Mouse (Mus musculus) stomach, postnatal 0 days (tissue): Measurements from ENCODE around the gene Slc15a4. TPM values are rescaled to one million over a fixed set of nuclear protein-coding genes. Genes with fewer than 3 reads are reported as not detected.

Experiments
- ATAC-seq: fragments of 200-750 bp; cut with Nextera tagmentation; 2 replicates; pipeline ENCODE4 v1.8.0; 2017; ENCODE audit not compliant: low FRiP score, low TSS enrichment
- DNase-seq: peaks from one replicate; pipeline ENCODE4 v3.0.0-alpha.2; 2016; ENCODE audit warnings: low spot score
- H3K27ac ChIP-seq: fragments of 300-500 bp; sonication (generic); replicated peaks from 2 replicates; pipeline ENCODE4 v1.5.1; 2014; ENCODE audit warnings: mild to moderate bottlenecking, control low read depth
- H3K27me3 ChIP-seq: fragments of 300-500 bp; sonication (generic); 2 replicates; pipeline ENCODE4 v1.6.1; 2014; ENCODE audit warnings: low read length; ENCODE audit not compliant: control insufficient read depth, insufficient read depth
- H3K36me3 ChIP-seq: fragments of 300-500 bp; sonication (generic); 2 replicates; pipeline ENCODE4 v1.6.1; 2014; ENCODE audit warnings: low read length, mixed read lengths; ENCODE audit not compliant: control insufficient read depth, insufficient read depth
- H3K4me1 ChIP-seq: fragments of 300-500 bp; sonication (generic); replicated peaks from 2 replicates; pipeline ENCODE4 v1.6.1; 2014; ENCODE audit warnings: antibody characterized with exemption; ENCODE audit not compliant: control insufficient read depth, insufficient read depth
- H3K4me2 ChIP-seq: fragments of 300-500 bp; sonication (generic); replicated peaks from 2 replicates; pipeline ENCODE4 v1.6.1; 2014; ENCODE audit warnings: low read depth, mild to moderate bottlenecking, control low read depth, moderate library complexity
- H3K4me3 ChIP-seq: fragments of 300-500 bp; sonication (generic); 2 replicates; pipeline ENCODE4 v1.5.1; 2014; ENCODE audit warnings: low read depth, low read length, control low read depth
- H3K9ac ChIP-seq: fragments of 300-500 bp; sonication (generic); 2 replicates; pipeline ENCODE4 v1.6.1; 2014; ENCODE audit warnings: mild to moderate bottlenecking, low read length, control low read depth, mixed read lengths
- H3K9me3 ChIP-seq: fragments of 300-500 bp; sonication (generic); 2 replicates; pipeline ENCODE4 v1.6.1; 2016; ENCODE audit warnings: low read length; ENCODE audit not compliant: control insufficient read depth
- CTCF ChIP-seq: IDR thresholded peaks from 2 replicates; pipeline ENCODE4 v1.5.1; 2016; ENCODE audit warnings: antibody characterized with exemption, low read depth, mild to moderate bottlenecking, moderate library complexity
- EP300 ChIP-seq: optimal IDR thresholded peaks from 2 replicates; pipeline ENCODE3; 2016; ENCODE audit warnings: antibody characterized with exemption
- WGBS: fragments of 180-500 bp; shearing (Covaris S2); extraction: QIAGEN DNeasy Blood & Tissue Kit; methylation state at CpG from one replicate; pipeline ENCODE4 v1.1.7; 2014; 5-methylcytosine and 5-hydroxymethylcytosine counted together
- polyA plus RNA-seq: library from polyadenylated mRNA; unstranded; fragments of >200 nt; fragmentation: Nextera tagmentation; extraction: Ambion mirVana; gene quantifications from 2 replicates; pipeline ENCODE4 v1.2.1, GENCODE M21; 2015

Slc15a4 gene
- polyA plus RNA-seq, 1 experiment from 2014 or later = 10.6 TPM

DNA sequence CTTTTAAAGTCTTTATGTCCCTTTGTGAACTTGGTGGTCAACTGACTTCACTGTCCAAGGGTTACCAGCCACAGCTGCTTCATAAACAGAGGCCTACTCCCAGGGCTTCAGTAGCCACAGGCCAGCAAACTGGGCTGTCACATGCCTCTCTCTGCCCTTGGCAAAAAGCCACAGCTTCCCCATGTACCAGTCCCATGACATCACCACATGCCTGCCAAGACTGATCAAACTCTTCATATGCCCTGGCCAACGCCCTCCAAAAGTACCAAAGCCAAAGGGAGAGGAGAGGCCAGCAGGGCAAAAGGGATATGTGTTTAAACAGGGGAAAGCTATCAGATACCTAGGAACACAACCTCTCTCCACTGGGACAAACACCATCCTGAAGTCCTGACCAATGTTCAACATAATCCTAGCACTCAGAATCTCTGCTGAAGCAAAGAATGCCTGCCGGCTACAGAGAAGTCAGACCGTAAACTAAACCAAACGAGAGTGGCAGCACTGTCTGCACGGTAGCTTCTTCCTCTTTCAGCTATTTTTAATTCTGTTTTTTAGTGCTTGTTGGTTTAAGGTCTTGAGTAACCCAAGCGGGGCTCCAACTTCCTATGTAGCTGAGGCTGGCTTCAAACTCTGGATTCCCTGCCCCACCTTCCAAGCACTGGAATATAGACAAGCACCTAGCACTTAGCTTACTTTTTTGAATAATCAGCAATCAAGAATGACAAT, 21.7 kb downstream of the Slc15a4 start:
- no peak overlapping the region for H3K27ac ChIP-seq
- H3K9ac ChIP-seq = no peak overlapping the region
- ATAC-seq (peak; percentile 80), DNase-seq (peak; percentile 68)
- H3K4me2 ChIP-seq = no peak overlapping the region
- 0 out of 2 replicates have a peak, but pooled peaks cover 7% of the 10 kb centered on the region for H3K36me3 ChIP-seq
- peaks cover 4% of the 10 kb centered on the region for H3K4me1 ChIP-seq
- H3K9me3 ChIP-seq = no peaks in the 10 kb centered on the region
- TF ChIP-seq CTCF (no peak), EP300 (no peak)
- no peaks in the 10 kb centered on the region for H3K27me3 ChIP-seq
- H3K4me3 ChIP-seq = no peak overlapping the region
- 52% methylated on average over 6 of the region's 6 CpGs for WGBS

DNA sequence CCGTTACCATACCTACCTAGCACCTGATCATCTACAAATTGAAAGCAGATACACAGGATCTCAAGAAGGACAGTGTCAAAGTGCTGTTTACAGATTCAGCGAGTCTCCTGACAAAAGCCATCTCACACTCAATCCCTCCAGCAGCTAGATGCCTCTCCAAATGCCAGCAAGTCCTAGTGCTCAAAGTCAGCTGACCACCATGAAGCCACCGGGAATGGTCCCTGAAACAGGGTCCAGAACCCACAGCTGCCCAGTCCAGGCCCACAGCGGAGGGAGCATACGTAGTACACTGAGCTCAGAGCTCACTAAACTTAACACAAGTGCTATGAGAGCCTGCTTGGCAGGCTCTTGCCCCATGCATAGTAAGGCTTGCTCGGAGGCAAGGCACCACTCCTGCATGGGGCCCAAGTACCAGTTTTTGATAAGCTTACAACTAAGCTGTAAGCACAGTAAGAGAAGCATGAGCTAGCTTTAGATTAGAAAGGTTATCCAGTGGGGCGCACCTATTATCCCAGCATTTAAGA, 23.4 kb downstream of the Slc15a4 start:
- no peak overlapping the region for H3K4me3 ChIP-seq
- ATAC-seq (no peak), DNase-seq (peak; percentile 32)
- 68% methylated on average over 7 of the region's 7 CpGs for WGBS
- H3K4me1 ChIP-seq = no peaks in the 10 kb centered on the region; the same call in 1 of the 2 replicates
- H3K9me3 ChIP-seq = no peaks in the 10 kb centered on the region
- no peak overlapping the region for H3K9ac ChIP-seq
- TF ChIP-seq EP300 (no peak), CTCF (no peak)
- no peak overlapping the region for H3K27ac ChIP-seq
- no peaks in the 10 kb centered on the region for H3K27me3 ChIP-seq
- H3K4me2 ChIP-seq = no peak overlapping the region
- peaks cover 7% of the 10 kb centered on the region; the same call in 1 of the 2 replicates for H3K36me3 ChIP-seq

DNA sequence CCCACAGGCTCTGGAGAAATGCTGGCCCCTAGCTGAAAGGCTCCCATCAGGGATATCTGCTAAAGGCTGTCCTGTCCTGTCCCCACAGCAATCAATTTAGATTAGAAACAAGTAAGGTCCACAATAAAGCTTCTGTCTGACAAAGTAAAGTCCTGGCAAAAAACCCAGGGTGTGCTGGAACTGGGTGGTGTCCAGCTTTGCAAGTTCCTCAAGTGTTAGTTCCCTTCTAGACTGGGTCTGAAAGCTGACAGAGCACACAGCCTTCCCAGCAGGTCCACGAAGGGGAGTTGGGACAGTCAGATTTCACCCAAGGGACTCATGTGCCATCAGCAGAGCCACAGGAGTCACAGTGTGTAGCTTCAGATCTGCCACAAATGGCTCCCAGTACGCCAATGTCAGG, 25.2 kb downstream of the Slc15a4 start:
- Histone ChIP-seq H3K9ac (no peak overlapping the region), H3K27me3 (no peaks in the 10 kb centered on the region), H3K9me3 (no peaks in the 10 kb centered on the region), H3K4me2 (no peak overlapping the region), H3K36me3 (peaks cover 7% of the 10 kb centered on the region; the same call in 1 of the 2 replicates), H3K4me1 (no peaks in the 10 kb centered on the region; the same call in 1 of the 2 replicates), H3K27ac (no peak overlapping the region), H3K4me3 (no peak overlapping the region)
- WGBS = 91% methylated on average over 2 of the region's 2 CpGs
- DNase-seq = no peak
- ATAC-seq = no peak
- TF ChIP-seq EP300 (no peak), CTCF (no peak)

DNA sequence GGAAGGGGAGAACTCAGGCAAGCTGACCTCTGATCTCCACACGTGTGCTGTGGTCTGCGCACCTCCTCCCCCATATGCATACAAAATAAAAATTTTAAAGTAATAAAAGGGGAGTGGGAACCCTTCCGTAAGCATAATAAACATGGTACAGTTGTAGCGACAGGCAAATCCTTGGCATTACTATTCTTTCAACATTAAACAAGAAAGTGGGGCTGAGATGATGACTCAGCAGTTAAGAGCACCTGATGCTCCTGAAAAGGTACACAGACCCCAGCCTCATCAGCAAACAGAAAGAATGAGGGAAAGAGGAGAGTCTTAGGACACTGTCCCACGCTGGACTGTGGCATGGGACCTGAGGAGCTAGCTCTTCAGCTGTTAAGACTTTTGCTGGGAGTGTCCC, 29.7 kb downstream of the Slc15a4 start:
- ATAC-seq (no peak), DNase-seq (no peak)
- no peak overlapping the region for H3K9ac ChIP-seq
- TF ChIP-seq CTCF (no peak), EP300 (no peak)
- peaks cover 16% of the 10 kb centered on the region for H3K36me3 ChIP-seq
- H3K27me3 ChIP-seq = no peaks in the 10 kb centered on the region
- H3K4me3 ChIP-seq = no peak overlapping the region
- H3K27ac ChIP-seq = no peak overlapping the region
- no peaks in the 10 kb centered on the region for H3K9me3 ChIP-seq
- H3K4me1 ChIP-seq = no peaks in the 10 kb centered on the region
- no peak overlapping the region for H3K4me2 ChIP-seq
- WGBS = 90% methylated on average over 5 of the region's 5 CpGs

DNA sequence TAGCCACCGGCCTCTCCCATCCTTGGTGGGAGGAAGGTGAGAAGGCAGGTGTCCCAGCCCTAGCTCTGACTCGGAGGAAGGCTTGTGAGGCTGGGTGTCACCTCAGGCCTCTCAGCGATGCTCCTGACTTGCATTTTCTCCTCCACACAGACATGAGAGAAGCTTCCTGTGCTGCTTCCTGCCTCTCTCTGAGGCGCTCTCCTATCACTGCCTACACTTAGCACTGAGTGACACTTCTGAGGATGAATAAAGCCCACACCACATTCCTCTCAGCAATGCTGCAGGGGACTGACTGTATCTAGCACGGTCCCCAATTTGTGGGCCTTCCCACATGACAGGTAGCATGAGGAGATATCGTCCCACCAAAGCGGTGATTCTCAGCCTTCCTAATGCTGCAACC, 35.8 kb downstream of the Slc15a4 start:
- TF ChIP-seq CTCF (no peak), EP300 (no peak)
- Histone ChIP-seq H3K36me3 (peaks cover 37% of the 10 kb centered on the region), H3K4me1 (no peaks in the 10 kb centered on the region), H3K9me3 (no peaks in the 10 kb centered on the region), H3K4me3 (no peak overlapping the region), H3K9ac (no peak overlapping the region), H3K27ac (no peak overlapping the region), H3K27me3 (no peaks in the 10 kb centered on the region), H3K4me2 (no peak overlapping the region)
- DNase-seq (no peak), ATAC-seq (no peak)
- WGBS = 93% methylated on average over 7 of the region's 7 CpGs

DNA sequence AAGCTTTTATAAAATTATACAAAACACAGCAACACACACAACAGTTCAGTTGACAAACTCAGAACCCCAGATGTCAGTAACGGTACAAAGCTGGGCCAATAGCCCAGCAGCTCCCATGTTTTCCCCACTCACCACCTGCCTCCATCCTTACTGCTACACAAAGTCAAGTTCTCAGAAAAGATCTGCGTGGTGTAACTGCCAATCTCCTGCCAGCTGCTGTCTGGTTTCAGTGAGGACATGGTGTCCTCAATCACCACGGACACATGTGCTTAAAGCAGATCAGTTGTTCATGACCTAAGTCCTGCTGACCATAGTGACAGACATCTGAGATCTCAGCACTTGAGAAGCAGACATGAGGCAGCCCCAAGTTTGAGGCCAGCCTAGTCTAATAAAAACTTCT, 37.0 kb downstream of the Slc15a4 start:
- DNase-seq (no peak), ATAC-seq (no peak)
- Histone ChIP-seq H3K9ac (no peak overlapping the region), H3K4me2 (no peak overlapping the region), H3K9me3 (no peaks in the 10 kb centered on the region), H3K4me3 (no peak overlapping the region), H3K4me1 (no peaks in the 10 kb centered on the region), H3K36me3 (peaks cover 34% of the 10 kb centered on the region), H3K27me3 (no peaks in the 10 kb centered on the region), H3K27ac (no peak overlapping the region)
- TF ChIP-seq CTCF (no peak), EP300 (no peak)
- WGBS = 92% methylated on average over 3 of the region's 3 CpGs
